Mouse (Mus musculus) liver, embryonic 14.5 days (tissue): ENCODE results near the gene Gen1. TPM values are rescaled to one million over a fixed set of nuclear protein-coding genes. Genes with fewer than 3 reads are reported as not detected.

Source experiments
- ATAC-seq: fragments of 200-750 bp; cut with Nextera tagmentation; 2 replicates; pipeline ENCODE4 v1.8.0; 2017; ENCODE audit warnings: moderate number of reproducible peaks, mild to moderate bottlenecking, moderate library complexity; ENCODE audit not compliant: insufficient read depth
- DNase-seq, 3 experiments: peaks; one replicate each; pipeline ENCODE4 v3.0.0-alpha.2; 2012 to 2013; ENCODE audit warnings: low read depth in 3 of 3, low spot score in 3 of 3
- H3K27ac ChIP-seq: fragments of 300-500 bp; sonication (generic); 2 replicates; pipeline ENCODE4 v1.5.1; 2014; ENCODE audit warnings: moderate library complexity, mild to moderate bottlenecking, control low read depth, inconsistent platforms
- H3K27me3 ChIP-seq: fragments of 300-500 bp; sonication (generic); 2 replicates; pipeline ENCODE4 v1.6.1; 2014; ENCODE audit warnings: mild to moderate bottlenecking, low read length, moderate library complexity; ENCODE audit not compliant: control insufficient read depth, insufficient read depth
- H3K36me3 ChIP-seq: fragments of 300-500 bp; sonication (generic); replicated peaks from 2 replicates; pipeline ENCODE4 v1.6.1; 2014; ENCODE audit warnings: low read depth; ENCODE audit not compliant: control insufficient read depth, insufficient read depth
- H3K4me1 ChIP-seq, 2 experiments: fragments of 200-500 bp in 1 of 2; fragments of 300-500 bp in 1 of 2; sonication (generic) in 1 of 2; replicated peaks; 2 replicates each; pipeline ENCODE4 v1.6.1; 2012 to 2014; ENCODE audit warnings: antibody characterized with exemption in 1 of 2, inconsistent platforms in 1 of 2, low read length in 1 of 2; ENCODE audit not compliant: control insufficient read depth in 2 of 2, insufficient read depth in 2 of 2
- H3K4me2 ChIP-seq: fragments of 300-500 bp; sonication (generic); 2 replicates; pipeline ENCODE4 v1.6.1; 2014; ENCODE audit warnings: low read depth, mild to moderate bottlenecking, control low read depth, moderate library complexity
- H3K4me3 ChIP-seq, 2 experiments: fragments of 200-500 bp in 1 of 2; fragments of 300-500 bp in 1 of 2; sonication (generic) in 1 of 2; 2 replicates each; pipeline ENCODE4 v1.5.1; 2012 to 2014; ENCODE audit warnings: low read depth in 2 of 2, low read length in 2 of 2, mild to moderate bottlenecking in 2 of 2, control low read depth in 1 of 2, inconsistent platforms in 1 of 2, moderate library complexity in 1 of 2; ENCODE audit not compliant: insufficient read depth in 1 of 2
- H3K9ac ChIP-seq: fragments of 300-500 bp; sonication (generic); replicated peaks from 2 replicates; pipeline ENCODE4 v1.6.1; 2014; ENCODE audit warnings: mild to moderate bottlenecking, control low read depth, moderate library complexity
- H3K9me3 ChIP-seq: fragments of 300-500 bp; sonication (generic); 2 replicates; pipeline ENCODE4 v1.6.1; 2016; ENCODE audit warnings: low read length, mixed read lengths; ENCODE audit not compliant: control insufficient read depth
- CTCF ChIP-seq: IDR thresholded peaks from 2 replicates; pipeline ENCODE4 v1.5.1; 2016; ENCODE audit warnings: antibody characterized with exemption, low read depth, control low read depth
- EP300 ChIP-seq: IDR thresholded peaks from 2 replicates; pipeline ENCODE4 v1.6.1; 2016; ENCODE audit warnings: antibody characterized with exemption, low read depth
- WGBS: fragments of 180-500 bp; shearing (Covaris S2); extraction: QIAGEN DNeasy Blood & Tissue Kit; methylation state at CpG from one replicate; pipeline ENCODE4 v1.1.7; 2014; ENCODE audit not compliant: insufficient replicate concordance; 5-methylcytosine and 5-hydroxymethylcytosine counted together
- microRNA-seq: library from miRNA; unstranded; fragments of <30 nt; microRNA quantifications from one replicate; pipeline ENCODE4, GENCODE M21; 2016
- polyA plus RNA-seq, 2 experiments: library from polyadenylated mRNA; depleted of rRNA in 1 of 2; stranded (reverse) in 1 of 2; unstranded in 1 of 2; fragments of >200 nt; fragmentation: Nextera tagmentation in 1 of 2; extraction: Ambion mirVana in 1 of 2; gene quantifications; 2 replicates each; pipeline versions ENCODE4 v1.2.1 to v1.2.3; 2012 to 2014

Gen1 gene
- polyA plus RNA-seq, 2 experiments, result 4.4 to 10.9 TPM

GRCm38 (mm10) chr12:11196830-11197229 is 68.8 kb downstream of the Gen1 start:
- H3K27me3 ChIP-seq, result no peaks in the 10 kb centered on the region
- no peaks in the 10 kb centered on the region for H3K9me3 ChIP-seq
- no peak overlapping the region for H3K9ac ChIP-seq
- no peak overlapping the region for H3K4me3 ChIP-seq
- 38% methylated on average over 5 of the region's 5 CpGs for WGBS
- no peak for TF ChIP-seq EP300
- TF ChIP-seq CTCF, result no peak
- H3K36me3 ChIP-seq, result no peaks in the 10 kb centered on the region
- H3K4me2 ChIP-seq, result no peak overlapping the region
- no peak for ATAC-seq
- no peak overlapping the region for H3K27ac ChIP-seq
- DNase-seq, result no peak
- no peaks in the 10 kb centered on the region for H3K4me1 ChIP-seq

- H3K27ac ChIP-seq, result no peak overlapping the region
- H3K9me3 ChIP-seq, result no peaks in the 10 kb centered on the region
- H3K4me2 ChIP-seq, result peak overlapping the region; percentile 11
- H3K4me1 ChIP-seq, result no peaks in the 10 kb centered on the region
- H3K27me3 ChIP-seq, result no peaks in the 10 kb centered on the region
- DNase-seq, result peak in 1 of 3 experiments; percentile 6
- TF ChIP-seq EP300 (no peak), CTCF (peak; percentile 89)
- H3K9ac ChIP-seq, result no peak overlapping the region
- H3K36me3 ChIP-seq, result no peaks in the 10 kb centered on the region
- ATAC-seq, result peak; percentile 15; the same call in 1 of the 2 replicates
- H3K4me3 ChIP-seq, result no peak overlapping the region
- WGBS, result 4% methylated on average over 18 of the region's 19 CpGs
These were observed 69.4 kb downstream of the Gen1 start for GRCm38 (mm10) chr12:11196142-11196597.

GRCm38 (mm10) chr12:11195031-11195430 is 70.6 kb downstream of the Gen1 start:
- H3K27me3 ChIP-seq, result no peaks in the 10 kb centered on the region
- no peaks in the 10 kb centered on the region for H3K9me3 ChIP-seq
- H3K4me2 ChIP-seq, result no peak overlapping the region
- DNase-seq, result no peak
- H3K36me3 ChIP-seq, result no peaks in the 10 kb centered on the region
- no peak overlapping the region for H3K27ac ChIP-seq
- no peak for ATAC-seq
- no peak overlapping the region for H3K4me3 ChIP-seq
- WGBS, result 74% methylated on average over 1 of the region's 1 CpGs
- no peaks in the 10 kb centered on the region for H3K4me1 ChIP-seq
- H3K9ac ChIP-seq, result no peak overlapping the region
- TF ChIP-seq CTCF, result no peak
- no peak for TF ChIP-seq EP300

Small RNAs within 50 kb of the gene (microRNA-seq; reads per million reads assigned to microRNA genes)
- not detected for gene Mir7675

Other genes starting within 250 kb of the Gen1 start
- 0.02 and 0.03 TPM in 2 replicates for gene Kcns3, start 114.7 kb downstream of the Gen1 start, polyA plus RNA-seq (2012; rRNA removed)
- gene Kcns3, start 114.7 kb downstream of the Gen1 start, polyA plus RNA-seq (2014; fragmentation: Nextera tagmentation; extraction: Ambion mirVana), result 0.11 TPM in 1 of 2 replicates, not detected in the other
- gene Msgn1, start 56.8 kb downstream of the Gen1 start, polyA plus RNA-seq (2012; rRNA removed), result not detected in 2 replicates
- not detected in 2 replicates for gene Msgn1, start 56.8 kb downstream of the Gen1 start, polyA plus RNA-seq (2014; fragmentation: Nextera tagmentation; extraction: Ambion mirVana)
- gene Smc6, start 85 bp upstream of the Gen1 start, polyA plus RNA-seq (2012; rRNA removed), result 7.1 and 25.1 TPM in 2 replicates
- gene Smc6, start 85 bp upstream of the Gen1 start, polyA plus RNA-seq (2014; fragmentation: Nextera tagmentation; extraction: Ambion mirVana), result 63.1 and 68.3 TPM in 2 replicates
- 0.04 TPM in 1 of 2 replicates, not detected in the other for gene Vsnl1, start 170.8 kb upstream of the Gen1 start, polyA plus RNA-seq (2012; rRNA removed)
- gene Vsnl1, start 170.8 kb upstream of the Gen1 start, polyA plus RNA-seq (2014; fragmentation: Nextera tagmentation; extraction: Ambion mirVana), result 0.08 TPM in 1 of 2 replicates, not detected in the other
- gene Rad51ap2, start 190.3 kb upstream of the Gen1 start, polyA plus RNA-seq (2012; rRNA removed), result not detected in 2 replicates
- gene Rad51ap2, start 190.3 kb upstream of the Gen1 start, polyA plus RNA-seq (2014; fragmentation: Nextera tagmentation; extraction: Ambion mirVana), result not detected in 2 replicates